Mouse (Mus musculus): ENCODE measurements around the gene Flot1. TPM values are rescaled to one million over a fixed set of nuclear protein-coding genes. Genes with fewer than 3 reads are reported as not detected.

Flot1 gene
- 53.2 and 54.8 TPM in 2 replicates for polyA plus RNA-seq (2012; rRNA removed)

DNA sequence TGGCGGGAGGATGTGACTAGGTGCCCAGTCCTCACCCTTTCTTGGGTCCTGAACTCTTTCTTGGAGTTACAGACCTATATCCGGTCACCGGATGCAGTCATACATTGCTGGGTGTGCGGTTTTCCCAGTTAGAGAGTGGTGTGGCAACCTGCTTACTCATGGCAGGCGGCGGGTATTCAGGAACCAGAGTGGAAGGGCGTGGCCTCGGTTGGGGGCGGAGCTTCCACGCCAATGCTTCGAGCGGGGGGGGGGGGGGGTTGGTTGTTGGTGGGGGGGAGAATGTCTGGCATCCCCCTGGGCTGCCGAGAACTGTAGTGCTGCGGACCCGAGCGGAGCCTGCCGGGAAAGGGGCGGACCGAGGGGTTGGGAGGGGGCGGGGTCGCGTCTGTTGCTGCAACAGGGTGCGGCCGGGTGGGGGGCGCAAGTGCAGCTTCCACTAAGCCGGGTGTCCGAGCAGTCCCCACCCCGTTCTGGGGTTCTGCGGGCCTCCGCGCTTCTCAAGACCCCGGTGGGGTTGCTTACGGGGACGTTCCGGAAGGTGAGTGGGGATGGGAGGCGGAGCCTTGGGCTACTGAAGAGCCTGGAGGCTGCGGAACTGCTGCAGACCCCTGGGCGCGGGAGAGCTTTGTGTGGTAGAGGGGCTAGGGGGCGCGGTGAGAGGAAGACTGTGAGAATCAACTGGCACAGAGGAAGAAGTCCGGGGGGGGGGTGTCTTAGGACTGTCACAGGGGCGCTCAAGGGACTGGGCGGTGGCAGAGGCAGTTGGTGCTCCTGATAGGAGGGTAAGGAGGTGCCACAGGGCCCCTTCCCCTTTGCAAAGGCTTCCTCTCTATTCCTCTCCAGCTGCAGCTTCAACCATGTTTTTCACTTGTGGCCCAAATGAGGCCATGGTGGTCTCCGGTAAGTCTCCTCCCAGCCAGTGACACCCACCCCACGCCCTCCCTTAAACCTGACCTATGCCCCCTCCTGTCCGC lies at the start of gene Flot1:
Gene Flot1 (plus strand): TSS at position 267 of the 974 bp plus-strand sequence.

DNA sequence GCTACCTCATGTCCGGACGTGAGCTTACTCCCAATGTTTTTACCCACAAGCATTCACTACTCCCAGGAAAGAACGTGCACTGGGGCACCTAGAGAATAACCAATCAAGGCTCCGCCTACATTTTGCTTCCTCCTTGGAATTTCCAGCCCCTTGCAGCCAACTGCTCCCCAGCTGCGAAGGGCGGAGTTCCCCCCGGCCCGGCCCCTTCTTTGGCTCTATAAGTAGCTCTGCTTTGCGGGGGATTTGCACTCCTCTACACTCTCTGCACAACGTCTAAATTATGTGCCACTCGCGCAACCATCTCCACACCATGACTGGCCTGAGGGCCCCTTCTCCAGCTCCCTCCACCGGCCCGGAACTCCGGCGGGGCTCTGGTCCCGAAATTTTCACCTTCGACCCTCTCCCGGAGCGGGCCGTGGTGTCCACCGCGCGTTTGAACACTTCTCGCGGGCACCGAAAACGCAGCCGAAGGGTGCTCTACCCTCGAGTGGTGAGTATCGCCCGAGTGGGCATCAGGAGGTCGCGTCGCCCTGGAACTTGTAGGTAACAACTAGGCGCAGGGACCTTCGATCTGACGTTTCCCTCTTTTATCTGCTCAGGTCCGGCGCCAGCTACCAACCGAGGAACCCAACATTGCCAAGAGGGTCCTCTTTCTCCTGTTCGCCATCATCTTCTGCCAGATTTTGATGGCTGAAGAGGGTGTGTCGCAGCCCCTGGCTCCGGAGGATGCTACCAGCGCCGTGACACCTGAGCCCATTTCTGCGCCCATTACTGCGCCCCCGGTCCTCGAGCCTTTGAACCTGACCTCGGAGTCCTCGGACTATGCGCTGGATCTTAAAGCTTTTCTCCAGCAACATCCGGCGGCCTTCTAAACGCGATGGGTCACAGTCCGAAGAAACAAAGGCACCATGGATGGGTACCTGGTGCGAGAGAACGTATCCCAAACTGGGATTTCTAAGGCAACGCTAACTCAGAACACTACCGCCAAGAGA lies 1.3 kb upstream of the Flot1 start, which contains the start of gene Ier3:
Gene Ier3 (plus strand): TSS at position 246 of the 992 bp plus-strand sequence.

DNA sequence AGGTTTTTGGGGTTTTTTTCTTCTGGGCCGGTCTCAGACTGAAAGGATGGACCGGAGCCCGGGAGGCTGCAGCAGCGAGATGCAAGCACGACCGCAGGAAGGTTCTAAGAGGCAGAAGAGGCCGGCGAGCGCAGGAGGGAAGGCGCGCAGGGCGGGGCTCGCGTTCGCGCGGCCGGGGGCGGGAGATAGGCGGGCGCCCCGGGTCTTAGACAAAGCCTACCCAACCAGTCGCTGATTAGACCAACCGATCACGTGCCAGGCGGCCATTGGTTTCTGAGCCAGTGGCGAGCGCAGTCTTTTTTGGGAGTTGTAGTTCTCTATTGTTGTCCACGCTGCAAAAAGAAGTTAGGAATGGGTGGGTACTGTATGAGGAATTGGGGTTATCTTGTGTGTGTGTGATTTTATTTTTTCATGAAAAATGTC lies 15.1 kb downstream of the Flot1 start, which contains the start of gene Tubb5:
Gene Tubb5 (minus strand): TSS at position 185 of the 423 bp plus-strand sequence.

DNA sequence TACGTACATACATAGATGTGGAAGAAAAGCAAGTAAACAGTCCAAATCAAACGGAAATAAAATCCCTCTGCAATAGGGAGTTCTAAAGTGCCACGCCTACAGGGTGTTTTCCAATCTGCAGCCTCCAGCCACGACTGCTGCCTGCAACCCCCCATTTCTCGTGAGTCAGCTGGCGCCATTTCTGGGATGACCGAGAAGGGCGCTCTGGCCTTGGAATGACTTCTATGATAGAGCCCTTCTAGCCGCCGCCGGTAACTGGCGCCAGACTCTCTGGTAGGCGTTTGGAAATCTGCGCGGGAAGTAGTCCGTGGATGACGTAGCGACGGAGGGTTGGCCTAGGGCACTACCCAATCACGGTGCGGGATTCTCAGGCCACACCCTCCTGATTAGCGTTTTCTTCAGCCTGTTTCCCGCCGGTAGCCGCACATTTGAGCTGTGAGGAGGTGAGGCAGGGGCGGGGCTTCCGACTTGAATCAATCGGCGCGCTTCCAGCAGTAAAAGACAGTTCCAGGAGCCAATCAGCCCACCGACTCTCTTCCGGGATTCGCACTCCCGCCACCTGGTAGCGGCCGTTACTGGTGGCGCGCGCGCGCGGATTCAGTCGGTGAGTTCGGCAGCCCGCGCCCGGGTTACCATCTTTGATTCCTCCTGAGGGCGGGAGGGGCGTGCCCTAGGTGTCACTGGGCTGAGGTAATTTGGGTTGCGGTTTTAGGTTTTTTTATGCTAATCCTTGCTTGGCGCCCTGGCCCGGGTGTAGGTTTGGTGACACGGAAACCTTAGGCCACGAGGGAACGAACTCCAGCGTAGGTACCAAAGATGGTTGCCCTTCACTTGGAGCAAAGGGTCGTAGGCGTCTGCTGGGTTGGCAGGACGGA lies 18.3 kb downstream of the Flot1 start, which contains the start of gene Mdc1:
Gene Mdc1 (plus strand): TSS at position 440 of the 875 bp plus-strand sequence.

DNA sequence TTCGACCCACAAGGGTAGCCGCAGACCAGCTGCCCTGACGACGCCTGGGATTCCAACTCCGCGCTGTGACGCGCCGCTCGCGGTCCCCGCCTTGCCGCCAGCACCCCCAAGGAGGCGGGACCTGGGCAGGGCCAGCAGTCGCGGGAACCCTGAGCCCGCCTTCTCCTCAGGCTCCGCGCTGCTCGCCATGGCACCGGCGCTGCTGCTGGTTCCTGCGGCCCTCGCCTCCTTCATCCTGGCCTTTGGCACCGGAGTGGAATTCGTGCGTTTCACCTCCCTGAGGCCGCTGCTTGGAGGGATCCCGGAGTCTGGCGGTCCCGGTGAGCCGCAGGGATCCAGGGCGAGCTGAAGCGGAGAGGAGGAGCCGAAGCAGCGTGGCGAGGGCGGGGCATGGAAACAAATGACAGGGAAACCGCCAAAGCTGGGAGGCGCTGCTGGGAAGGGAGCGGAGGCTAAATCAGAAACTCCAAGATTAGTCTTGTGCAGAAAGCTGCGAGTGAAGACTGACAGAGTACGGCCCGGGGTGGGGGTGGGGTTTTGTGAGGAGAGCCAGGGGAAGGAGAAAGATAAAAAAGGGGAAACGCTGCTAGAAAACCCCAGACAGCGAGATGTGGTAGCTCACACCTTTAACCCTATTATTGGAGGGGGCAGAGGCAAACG lies 38.3 kb downstream of the Flot1 start, which contains the start of gene Nrm:
Gene Nrm (plus strand): TSS at position 121 of the 660 bp plus-strand sequence.

DNA sequence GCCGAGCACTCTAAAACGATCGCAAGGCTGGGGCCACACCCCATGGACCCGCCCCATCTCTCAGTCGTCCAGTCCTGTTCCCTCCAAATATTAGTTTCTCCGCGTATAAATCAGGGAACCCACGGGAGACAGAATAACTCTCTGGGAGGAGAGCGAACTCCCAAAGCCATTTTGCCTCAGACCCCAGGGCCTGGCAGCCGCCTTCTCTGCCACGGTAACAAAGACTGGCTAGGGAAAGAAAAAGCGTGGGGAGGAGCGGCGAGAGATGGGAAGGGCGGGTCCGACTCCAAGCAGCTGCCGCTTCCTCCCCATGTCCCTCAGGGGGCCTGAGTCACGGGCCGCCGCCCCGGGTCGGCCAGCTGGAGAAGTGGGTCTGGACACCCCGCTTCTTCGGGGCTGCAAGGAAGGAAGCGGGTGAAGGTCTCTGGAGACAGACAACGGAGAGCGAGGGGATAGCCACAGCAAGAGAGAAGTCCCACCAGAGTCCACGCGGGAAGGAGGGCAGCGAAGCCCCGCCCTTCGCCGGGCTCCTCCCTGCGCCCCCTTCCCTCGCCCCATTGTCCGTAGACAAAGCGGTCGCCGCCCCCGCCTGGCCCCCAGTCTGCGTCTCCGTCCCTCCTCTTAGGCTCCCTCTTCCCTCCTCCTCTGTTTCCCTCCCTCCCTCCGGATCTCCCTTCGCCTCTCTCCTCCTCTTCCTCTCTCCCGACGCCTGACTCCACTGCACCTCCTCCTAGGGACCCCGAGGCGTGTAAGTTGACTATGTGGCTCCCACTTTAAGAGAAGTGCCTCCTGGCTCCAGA lies 42.7 kb downstream of the Flot1 start, which contains the start of gene Ppp1r18:
Gene Ppp1r18 (plus strand): TSS at position 113 of the 800 bp plus-strand sequence.

DNA sequence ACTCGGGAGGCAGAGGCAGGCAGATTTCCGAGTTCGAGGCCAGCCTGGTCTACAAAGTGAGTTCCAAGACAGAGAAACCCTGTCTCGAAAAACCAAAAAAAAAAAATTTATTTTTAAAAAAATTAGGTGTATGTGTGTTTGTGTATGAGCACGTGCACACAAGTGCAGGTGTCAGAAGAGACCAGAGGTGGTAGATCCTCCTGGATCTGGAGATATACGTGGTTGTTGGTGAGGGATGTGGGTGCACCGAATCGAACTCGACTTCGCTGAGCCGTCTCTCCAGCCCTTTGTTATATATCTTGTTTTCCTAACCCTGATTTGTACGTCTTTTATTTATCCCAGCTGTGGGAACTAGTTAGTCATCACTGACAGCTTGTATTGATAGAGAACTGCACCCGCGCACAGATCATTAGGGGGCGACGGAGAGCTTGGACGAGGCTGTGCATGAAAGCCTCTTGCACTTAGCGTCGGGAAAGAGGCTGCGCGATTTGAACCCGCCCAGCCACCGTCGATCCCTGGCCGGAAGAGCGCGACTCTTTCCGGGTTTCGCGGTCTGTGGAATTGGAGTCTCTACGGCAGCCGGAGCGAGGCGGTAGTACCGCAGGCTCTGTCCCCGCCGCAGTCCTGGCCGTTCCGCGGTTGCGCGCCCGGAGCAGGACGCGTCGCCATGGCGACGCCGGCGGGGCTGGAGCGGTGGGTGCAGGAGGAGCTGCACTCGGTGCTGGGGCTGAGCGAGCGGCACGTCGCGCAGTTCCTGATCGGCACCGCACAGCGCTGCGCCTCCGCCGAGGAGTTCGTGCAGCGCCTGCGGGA lies 56.4 kb downstream of the Flot1 start, which contains the start of gene Dhx16:
Gene Dhx16 (plus strand): TSS at position 575 of the 813 bp plus-strand sequence.

Other genes with a start within 250 kb of the Flot1 start
- not detected in 2 replicates for gene Sfta2, start 221.7 kb upstream of the Flot1 start, polyA plus RNA-seq (2012; rRNA removed)
- not detected in 2 replicates for gene Gm9573, start 196.6 kb upstream of the Flot1 start, polyA plus RNA-seq (2012; rRNA removed)
- 0.08 and 0.16 TPM in 2 replicates for gene Mucl3, start 179.5 kb upstream of the Flot1 start, polyA plus RNA-seq (2012; rRNA removed)
- 31.5 and 40.9 TPM in 2 replicates for gene Vars2, start 155.6 kb upstream of the Flot1 start, polyA plus RNA-seq (2012; rRNA removed)
- gene Gtf2h4, start 149.5 kb upstream of the Flot1 start, polyA plus RNA-seq (2012; rRNA removed): 40.9 and 46.6 TPM in 2 replicates
- 85.4 and 116 TPM in 2 replicates for gene Ddr1, start 118.6 kb upstream of the Flot1 start, polyA plus RNA-seq (2012; rRNA removed)
- 2.3 and 3.8 TPM in 2 replicates for gene Ier3, start 1.5 kb upstream of the Flot1 start, polyA plus RNA-seq (2012; rRNA removed)
- 1,643 and 2,189 TPM in 2 replicates for gene Tubb5, start 15.1 kb downstream of the Flot1 start, polyA plus RNA-seq (2012; rRNA removed)
- 37.8 and 41.2 TPM in 2 replicates for gene Mdc1, start 18.3 kb downstream of the Flot1 start, polyA plus RNA-seq (2012; rRNA removed)
- 61.1 and 62.0 TPM in 2 replicates for gene Nrm, start 38.1 kb downstream of the Flot1 start, polyA plus RNA-seq (2012; rRNA removed)
- 47.5 and 56.9 TPM in 2 replicates for gene Ppp1r18, start 42.4 kb downstream of the Flot1 start, polyA plus RNA-seq (2012; rRNA removed)
- 72.6 and 76.7 TPM in 2 replicates for gene Dhx16, start 56.6 kb downstream of the Flot1 start, polyA plus RNA-seq (2012; rRNA removed)
- 40.5 and 45.6 TPM in 2 replicates for gene 2310061I04Rik, start 74.2 kb downstream of the Flot1 start, polyA plus RNA-seq (2012; rRNA removed)
- 136 and 230 TPM in 2 replicates for gene Atat1, start 86.8 kb downstream of the Flot1 start, polyA plus RNA-seq (2012; rRNA removed)
- gene Mrps18b, start 93.2 kb downstream of the Flot1 start, polyA plus RNA-seq (2012; rRNA removed): 46.6 and 55.3 TPM in 2 replicates
- 46.3 and 48.5 TPM in 2 replicates for gene Ppp1r10, start 93.2 kb downstream of the Flot1 start, polyA plus RNA-seq (2012; rRNA removed)
- 95.0 and 180 TPM in 2 replicates for gene Abcf1, start 146.5 kb downstream of the Flot1 start, polyA plus RNA-seq (2012; rRNA removed)
- 35.1 and 60.9 TPM in 2 replicates for gene Gnl1, start 156.6 kb downstream of the Flot1 start, polyA plus RNA-seq (2012; rRNA removed)
- gene Prr3, start 157.0 kb downstream of the Flot1 start, polyA plus RNA-seq (2012; rRNA removed): 43.4 and 44.2 TPM in 2 replicates
- 0.96 and 0.99 TPM in 2 replicates for gene H2-T24, start 197.3 kb downstream of the Flot1 start, polyA plus RNA-seq (2012; rRNA removed)
- gene H2-T23, start 209.6 kb downstream of the Flot1 start, polyA plus RNA-seq (2012; rRNA removed): 4.6 and 5.0 TPM in 2 replicates
- gene H2-T22, start 219.5 kb downstream of the Flot1 start, polyA plus RNA-seq (2012; rRNA removed): 10.6 and 12.9 TPM in 2 replicates
- not detected in 2 replicates for gene Gm6034, start 219.7 kb downstream of the Flot1 start, polyA plus RNA-seq (2012; rRNA removed)
- not detected in 2 replicates for gene Gm11127, start 235.1 kb downstream of the Flot1 start, polyA plus RNA-seq (2012; rRNA removed)